10 mouse cellular contexts compared by ENCODE assay signal in the genomic region with DNA sequence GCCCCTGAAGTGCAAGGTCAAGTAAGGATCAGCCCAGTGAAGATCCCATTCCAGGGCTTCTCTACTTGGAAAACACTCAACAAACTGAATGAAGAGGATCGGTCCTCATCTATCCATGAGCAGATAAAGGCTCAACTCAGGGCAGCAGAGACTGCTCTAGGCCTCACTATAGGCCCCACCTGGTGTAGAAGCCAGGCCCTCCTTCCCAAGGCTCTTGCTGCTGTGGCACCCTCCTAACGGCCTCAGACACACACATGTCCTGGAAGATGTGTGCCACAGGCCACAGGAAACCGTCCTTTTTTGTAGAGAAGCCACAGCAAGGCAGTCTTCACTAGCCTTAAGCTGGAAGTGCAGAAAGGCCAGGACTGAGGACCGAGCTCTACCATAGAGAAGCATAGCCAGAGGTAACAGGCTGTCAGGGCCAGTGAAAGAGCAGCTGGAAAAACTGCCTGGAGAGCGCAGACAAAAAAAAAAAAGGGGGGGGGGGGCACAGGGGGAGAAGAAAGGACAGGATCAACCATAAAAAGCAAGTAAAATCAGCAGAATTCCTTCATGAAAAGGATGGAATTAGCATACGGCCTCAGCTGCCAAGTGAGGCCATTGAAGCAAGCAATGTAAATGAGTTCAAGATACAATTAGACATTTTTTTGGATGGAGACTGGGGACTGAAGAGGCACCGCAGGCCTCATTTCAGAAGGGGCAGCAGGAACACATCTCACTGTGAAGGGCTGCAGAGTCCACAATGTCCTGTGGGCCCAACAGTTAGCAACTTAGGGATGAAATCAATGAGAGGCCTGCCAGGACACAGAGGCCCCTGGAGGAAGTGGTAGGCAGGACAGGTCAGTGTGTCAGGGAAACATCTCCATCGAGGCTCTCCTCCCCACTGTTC. TPM values are rescaled to one million over a fixed set of nuclear protein-coding genes. Genes with fewer than 3 reads are reported as not detected.
DNase-seq lines count a peak whose midpoint lies in the region; ATAC-seq lines count a peak whose summit lies in the region.
"Had no signal": no experiment of that assay in that cellular context is flagged by ENCODE, and none has a peak within 500 bp of the region (broad histone marks: within the 10 kb centered on the region; RNA-seq: fewer than 3 reads in every experiment).

No protein-coding gene starts in this region.

- no peaks in the 10 kb centered on the region for H3K9me3 ChIP-seq in kidney, embryonic 15.5 days (replicated peaks)
- no peaks in the 10 kb centered on the region for H3K9me3 ChIP-seq in embryonic facial prominence, embryonic 12.5 days
- H3K9me3 ChIP-seq in hindbrain, embryonic 12.5 days (replicated peaks), result no peaks in the 10 kb centered on the region
- H3K9me3 ChIP-seq in midbrain, embryonic 15.5 days, result no peaks in the 10 kb centered on the region

- H3K9ac ChIP-seq in kidney, embryonic 15.5 days, result no peak overlapping the region
- no peak overlapping the region for H3K9ac ChIP-seq in embryonic facial prominence, embryonic 12.5 days
- no peak overlapping the region for H3K9ac ChIP-seq in hindbrain, embryonic 12.5 days
- no peak overlapping the region for H3K9ac ChIP-seq in midbrain, embryonic 15.5 days

- H3K4me3 ChIP-seq in kidney, embryonic 15.5 days (replicated peaks), result no peak overlapping the region
- H3K4me3 ChIP-seq in embryonic facial prominence, embryonic 12.5 days, result no peak overlapping the region
- H3K4me3 ChIP-seq in hindbrain, embryonic 12.5 days, result no peak overlapping the region
- no peak overlapping the region for H3K4me3 ChIP-seq in midbrain, embryonic 15.5 days

- WGBS in kidney, embryonic 15.5 days, result 60% methylated on average over 8 of the region's 8 CpGs
- 63% methylated on average over 8 of the region's 8 CpGs for WGBS in embryonic facial prominence, embryonic 12.5 days
- WGBS in hindbrain, embryonic 12.5 days, result 38% methylated on average over 8 of the region's 8 CpGs
- 21% methylated on average over 8 of the region's 8 CpGs for WGBS in midbrain, embryonic 15.5 days

- H3K27me3 ChIP-seq in kidney, embryonic 15.5 days, result no peaks in the 10 kb centered on the region
- no peaks in the 10 kb centered on the region for H3K27me3 ChIP-seq in embryonic facial prominence, embryonic 12.5 days
- no peaks in the 10 kb centered on the region for H3K27me3 ChIP-seq in hindbrain, embryonic 12.5 days
- H3K27me3 ChIP-seq in midbrain, embryonic 15.5 days (replicated peaks), result no peaks in the 10 kb centered on the region

- 0 out of 2 replicates have a peak, but pooled peaks have one; percentile 29 for ATAC-seq in kidney, embryonic 15.5 days (replicated peaks; ENCODE audit: low FRiP score)
- no peak for ATAC-seq in embryonic facial prominence, embryonic 12.5 days (ENCODE audit: insufficient number of reproducible peaks, insufficient read depth, low FRiP score, low TSS enrichment)
- ATAC-seq in hindbrain, embryonic 12.5 days (ENCODE audit: low FRiP score), result peak; percentile 75
- ATAC-seq in midbrain, embryonic 15.5 days (replicated peaks), result peak; percentile 50

- peak overlapping the region; percentile 61 for H3K27ac ChIP-seq in kidney, embryonic 15.5 days
- H3K27ac ChIP-seq in embryonic facial prominence, embryonic 12.5 days, result peak overlapping the region; percentile 69; the same call in 1 of the 2 replicates
- peak overlapping the region; percentile 84 for H3K27ac ChIP-seq in hindbrain, embryonic 12.5 days
- H3K27ac ChIP-seq in midbrain, embryonic 15.5 days, result peak overlapping the region; percentile 68

- peaks cover 27% of the 10 kb centered on the region for H3K4me1 ChIP-seq in kidney, embryonic 15.5 days
- H3K4me1 ChIP-seq in embryonic facial prominence, embryonic 12.5 days, result peaks cover 41% of the 10 kb centered on the region
- H3K4me1 ChIP-seq in hindbrain, embryonic 12.5 days, result peaks cover 30% of the 10 kb centered on the region
- H3K4me1 ChIP-seq in midbrain, embryonic 15.5 days, result peaks cover 13% of the 10 kb centered on the region

- H3K4me2 ChIP-seq in kidney, embryonic 15.5 days, result no peak overlapping the region
- no peak overlapping the region for H3K4me2 ChIP-seq in embryonic facial prominence, embryonic 12.5 days (replicated peaks)
- no peak overlapping the region for H3K4me2 ChIP-seq in hindbrain, embryonic 12.5 days (replicated peaks)
- no peak overlapping the region for H3K4me2 ChIP-seq in midbrain, embryonic 15.5 days

- DNase-seq in kidney, adult 9 months, result no peak
- DNase-seq in spleen, adult 12 weeks (ENCODE audit: low spot score), result no peak
- no peak for DNase-seq in layer of hippocampus, postnatal 10 days (ENCODE audit: low spot score in 2 of 2)
- DNase-seq in adrenal gland, postnatal 14 days, result no peak
- DNase-seq: layer of hippocampus, postnatal 36 days; right cerebral cortex, adult 18-20 months had no signal

- H3K36me3 ChIP-seq in kidney, embryonic 15.5 days, result 0 out of 2 replicates have a peak, but pooled peaks cover 3% of the 10 kb centered on the region
- no peaks in the 10 kb centered on the region for H3K36me3 ChIP-seq in embryonic facial prominence, embryonic 12.5 days
- no peaks in the 10 kb centered on the region for H3K36me3 ChIP-seq in hindbrain, embryonic 12.5 days
- H3K36me3 ChIP-seq in midbrain, embryonic 15.5 days (replicated peaks), result no peaks in the 10 kb centered on the region

RNA-seq across cellular contexts. Expression of a gene that starts 58.3 kb away (rescaled TPM):
- 37.7 and 42.8 TPM in 2 replicates for polyA plus RNA-seq in kidney, embryonic 15.5 days (2015; fragmentation: Nextera tagmentation; extraction: Ambion mirVana)
- polyA plus RNA-seq in embryonic facial prominence, embryonic 12.5 days (2016; fragmentation: Nextera tagmentation; extraction: Ambion mirVana), result 37.2 and 38.1 TPM in 2 replicates
- 27.9 and 28.8 TPM in 2 replicates for polyA plus RNA-seq in hindbrain, embryonic 12.5 days (2016; fragmentation: Nextera tagmentation; extraction: Ambion mirVana)
- 28.0 and 31.3 TPM in 2 replicates for polyA plus RNA-seq in midbrain, embryonic 15.5 days (2015; fragmentation: Nextera tagmentation; extraction: Ambion mirVana)
- 10 to 100 TPM; 24.6 to 25.1 TPM for total RNA-seq in layer of hippocampus, postnatal 10 days (2021)
- 15.0 and 19.3 TPM in 2 replicates for total RNA-seq in adrenal gland, postnatal 14 days (2021)
